Mouse (Mus musculus): Measurements from ENCODE around the gene Nek3.

The Nek3 gene

GRCm38 (mm10) chr8:22142592-22142991 lies 23.6 kb downstream of the Nek3 start:
- no peak for DNase-seq

- no peak for DNase-seq
Measured at GRCm38 (mm10) chr8:22141836-22142385, 24.3 kb downstream of the Nek3 start.

- peak; percentile 16 for DNase-seq
Measured at GRCm38 (mm10) chr8:22136462-22136861, 29.8 kb downstream of the Nek3 start.

- no peak for DNase-seq
Measured at GRCm38 (mm10) chr8:22134750-22135135, 31.5 kb downstream of the Nek3 start.

GRCm38 (mm10) chr8:22134078-22134749 lies 32.0 kb downstream of the Nek3 start:
- no peak for DNase-seq

- DNase-seq = peak; percentile 2
Measured at GRCm38 (mm10) chr8:22132062-22132461, 34.2 kb downstream of the Nek3 start.

- peak; percentile 56 for DNase-seq
Measured at GRCm38 (mm10) chr8:22124220-22125152, 41.7 kb downstream of the Nek3 start, which contains the start of gene Nek5. Gene Nek5, minus strand, starts transcription at chr8:22125053.

GRCm38 (mm10) chr8:22107020-22107419 lies 59.2 kb downstream of the Nek3 start:
- DNase-seq = no peak

GRCm38 (mm10) chr8:22091568-22091967 lies 74.7 kb downstream of the Nek3 start:
- peak; percentile 2 for DNase-seq

GRCm38 (mm10) chr8:22089226-22089625 lies 77.0 kb downstream of the Nek3 start:
- DNase-seq = no peak

- DNase-seq = no peak
Measured at GRCm38 (mm10) chr8:22079313-22080007, 86.8 kb downstream of the Nek3 start.

Data from lung, postnatal 36 days (tissue).